Mouse (Mus musculus): ENCODE measurements around the gene Rcc2.

Rcc2 gene

GRCm38 (mm10) chr4:140680731-140681397 lies 19.5 kb upstream of the Rcc2 start:
- no peaks in the 10 kb centered on the region for H3K9me3 ChIP-seq (ENCODE audit: low read length)
- TF ChIP-seq POU5F1 (IDR thresholded peaks at IDR 0.05; ENCODE audit: borderline replicate concordance, low read length): no peak
- TF ChIP-seq NANOG (IDR thresholded peaks at IDR 0.05; ENCODE audit: borderline replicate concordance, low read length): no peak
- TF ChIP-seq CTCF (conservative IDR thresholded peaks at IDR 0.05; ENCODE audit: low read length): no peak
- no peaks in the 10 kb centered on the region for H3K27me3 ChIP-seq (ENCODE audit: insufficient read depth, low read length)

DNA sequence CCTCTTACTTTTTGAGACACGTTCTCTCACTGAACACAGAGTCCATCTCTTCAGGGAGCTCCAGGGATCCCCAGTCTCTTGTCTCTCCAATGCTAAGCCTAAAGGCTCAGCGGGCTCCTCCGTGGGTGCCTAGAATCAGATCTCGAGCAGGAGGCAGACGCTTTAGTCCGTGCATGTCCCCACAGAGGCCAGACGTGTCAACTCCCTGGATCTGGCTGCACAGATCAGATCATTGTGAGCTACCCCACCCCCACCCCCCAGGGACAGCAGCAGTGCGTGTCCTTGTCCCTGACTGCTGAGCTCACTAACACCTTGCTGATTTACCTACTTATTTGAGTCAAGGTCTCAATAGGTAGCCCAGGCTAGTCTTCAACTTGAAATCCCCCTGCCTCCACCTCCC lies 16.7 kb upstream of the Rcc2 start:
- H3K27me3 ChIP-seq (ENCODE audit: insufficient read depth, low read length): no peaks in the 10 kb centered on the region
- no peak for TF ChIP-seq NANOG (IDR thresholded peaks at IDR 0.05; ENCODE audit: borderline replicate concordance, low read length)
- TF ChIP-seq POU5F1 (IDR thresholded peaks at IDR 0.05; ENCODE audit: borderline replicate concordance, low read length): no peak
- TF ChIP-seq CTCF (conservative IDR thresholded peaks at IDR 0.05; ENCODE audit: low read length): no peak
- peaks cover 49% of the 10 kb centered on the region for H3K4me1 ChIP-seq (replicated peaks; ENCODE audit: low read depth, low read length)
- no peak overlapping the region for H3K4me3 ChIP-seq (replicated peaks; ENCODE audit: low read length)
- H3K36me3 ChIP-seq (ENCODE audit: insufficient read depth, low read length): no peaks in the 10 kb centered on the region
- no peaks in the 10 kb centered on the region for H3K9me3 ChIP-seq (ENCODE audit: low read length)

More at GRCm38 (mm10) chr4:140680731-140681397, 19.5 kb upstream of the Rcc2 start:
- Histone ChIP-seq H3K36me3 (ENCODE audit: insufficient read depth, low read length) (no peaks in the 10 kb centered on the region), H3K4me1 (replicated peaks; ENCODE audit: low read depth, low read length) (peaks cover 46% of the 10 kb centered on the region), H3K4me3 (replicated peaks; ENCODE audit: low read length) (no peak overlapping the region)

DNA sequence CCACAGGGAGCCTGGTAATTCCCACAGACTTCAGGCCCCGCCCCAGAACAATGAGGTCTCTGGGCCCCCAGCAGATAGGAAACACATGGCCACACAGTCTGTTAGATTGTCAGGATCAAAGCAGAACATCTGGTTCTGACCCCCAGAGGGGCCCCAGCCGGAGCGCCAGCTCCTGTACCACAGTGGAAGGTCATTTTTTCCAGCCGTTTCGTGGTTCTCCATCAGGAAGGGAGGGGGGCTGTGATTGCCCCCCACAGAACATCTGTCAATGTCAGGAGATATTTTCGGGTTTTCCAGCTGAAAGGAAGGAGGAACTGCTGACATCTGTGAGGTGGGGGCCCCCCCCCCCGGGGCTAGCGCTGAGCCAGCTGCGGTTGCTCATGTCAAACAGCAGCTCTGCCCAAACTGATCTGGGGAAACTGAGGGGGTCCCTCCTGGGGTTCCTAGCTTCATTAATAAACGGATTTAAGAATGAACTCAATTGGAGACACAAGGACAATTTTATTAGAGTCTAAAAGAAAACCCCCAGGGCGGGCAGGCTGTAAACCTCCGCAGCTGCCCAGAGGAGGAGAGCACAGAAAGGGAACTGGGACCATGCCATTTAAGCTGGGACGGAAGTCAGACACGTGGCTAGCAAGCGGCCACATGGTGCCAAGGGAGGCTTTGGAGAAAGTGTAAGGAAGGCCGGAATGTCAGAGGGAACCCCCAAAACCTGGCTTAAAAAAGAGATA lies 16.0 kb upstream of the Rcc2 start:
- TF ChIP-seq POU5F1 (IDR thresholded peaks at IDR 0.05; ENCODE audit: borderline replicate concordance, low read length) (no peak), CTCF (conservative IDR thresholded peaks at IDR 0.05; ENCODE audit: low read length) (no peak), NANOG (IDR thresholded peaks at IDR 0.05; ENCODE audit: borderline replicate concordance, low read length) (no peak)
- H3K27me3 ChIP-seq (ENCODE audit: insufficient read depth, low read length): no peaks in the 10 kb centered on the region
- H3K4me3 ChIP-seq (replicated peaks; ENCODE audit: low read length): peak overlapping the region; percentile 37
- H3K9me3 ChIP-seq (ENCODE audit: low read length): no peaks in the 10 kb centered on the region
- peaks cover 49% of the 10 kb centered on the region for H3K4me1 ChIP-seq (replicated peaks; ENCODE audit: low read depth, low read length)
- no peaks in the 10 kb centered on the region for H3K36me3 ChIP-seq (ENCODE audit: insufficient read depth, low read length)

GRCm38 (mm10) chr4:140684881-140685303 lies 15.4 kb upstream of the Rcc2 start:
- Histone ChIP-seq H3K4me1 (replicated peaks; ENCODE audit: low read depth, low read length) (peaks cover 52% of the 10 kb centered on the region), H3K4me3 (replicated peaks; ENCODE audit: low read length) (peak overlapping the region; percentile 37; the same call in 1 of the 2 replicates)

DNA sequence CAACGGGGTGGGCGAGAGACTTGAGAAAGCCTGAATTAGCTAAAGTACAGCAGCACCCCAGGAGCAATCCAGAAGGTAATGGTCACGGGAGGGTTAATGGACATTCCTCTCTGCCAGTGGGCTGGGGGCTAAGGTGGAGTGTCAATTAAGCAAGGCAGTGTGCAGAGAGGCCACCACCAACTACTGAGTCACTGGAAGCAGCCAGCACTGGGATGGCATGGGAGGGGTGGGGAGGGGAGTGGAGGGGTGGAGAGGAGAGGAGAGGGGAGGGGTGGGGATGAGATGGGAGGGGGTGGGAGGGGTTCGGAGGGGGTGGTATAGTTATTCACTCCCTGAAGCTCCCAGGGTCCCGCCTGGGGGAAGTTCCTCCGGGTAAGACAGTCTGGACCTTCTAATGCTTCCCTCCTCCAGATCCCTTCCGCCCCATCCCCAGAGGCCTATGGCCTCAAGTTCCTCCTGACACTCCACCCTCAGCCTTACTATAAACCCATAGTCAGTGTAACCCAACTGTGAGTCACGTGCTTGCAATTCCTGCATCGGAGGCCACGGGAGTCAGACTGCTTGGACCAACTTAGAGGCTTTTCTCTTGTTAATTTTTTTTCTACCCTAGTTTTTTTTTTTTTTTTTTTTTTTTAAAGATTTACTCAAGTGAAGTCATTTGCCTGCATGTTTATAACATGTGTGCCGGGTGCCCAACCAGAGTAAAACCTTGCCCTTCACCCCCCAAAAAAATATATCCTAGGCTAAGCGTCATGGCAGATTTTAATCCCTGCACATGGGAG lies 12.1 kb upstream of the Rcc2 start:
- no peak overlapping the region for H3K4me3 ChIP-seq (replicated peaks; ENCODE audit: low read length)
- H3K36me3 ChIP-seq (ENCODE audit: insufficient read depth, low read length): no peaks in the 10 kb centered on the region
- no peaks in the 10 kb centered on the region for H3K27me3 ChIP-seq (ENCODE audit: insufficient read depth, low read length)
- H3K4me1 ChIP-seq (replicated peaks; ENCODE audit: low read depth, low read length): peaks cover 60% of the 10 kb centered on the region
- H3K9me3 ChIP-seq (ENCODE audit: low read length): no peaks in the 10 kb centered on the region
- TF ChIP-seq CTCF (conservative IDR thresholded peaks at IDR 0.05; ENCODE audit: low read length) (no peak), POU5F1 (IDR thresholded peaks at IDR 0.05; ENCODE audit: borderline replicate concordance, low read length) (no peak), NANOG (IDR thresholded peaks at IDR 0.05; ENCODE audit: borderline replicate concordance, low read length) (no peak)

More at GRCm38 (mm10) chr4:140684881-140685303, 15.4 kb upstream of the Rcc2 start:
- H3K27me3 ChIP-seq (ENCODE audit: insufficient read depth, low read length): no peaks in the 10 kb centered on the region
- TF ChIP-seq POU5F1 (IDR thresholded peaks at IDR 0.05; ENCODE audit: borderline replicate concordance, low read length) (no peak), NANOG (IDR thresholded peaks at IDR 0.05; ENCODE audit: borderline replicate concordance, low read length) (no peak), CTCF (conservative IDR thresholded peaks at IDR 0.05; ENCODE audit: low read length) (peak; percentile 35)
- no peaks in the 10 kb centered on the region for H3K9me3 ChIP-seq (ENCODE audit: low read length)
- H3K36me3 ChIP-seq (ENCODE audit: insufficient read depth, low read length): no peaks in the 10 kb centered on the region

- H3K4me1 ChIP-seq (replicated peaks; ENCODE audit: low read depth, low read length): peaks cover 60% of the 10 kb centered on the region
- no peaks in the 10 kb centered on the region for H3K9me3 ChIP-seq (ENCODE audit: low read length)
- H3K27me3 ChIP-seq (ENCODE audit: insufficient read depth, low read length): no peaks in the 10 kb centered on the region
- no peaks in the 10 kb centered on the region for H3K36me3 ChIP-seq (ENCODE audit: insufficient read depth, low read length)
- H3K4me3 ChIP-seq (replicated peaks; ENCODE audit: low read length): no peak overlapping the region
- TF ChIP-seq NANOG (IDR thresholded peaks at IDR 0.05; ENCODE audit: borderline replicate concordance, low read length) (no peak), POU5F1 (IDR thresholded peaks at IDR 0.05; ENCODE audit: borderline replicate concordance, low read length) (no peak), CTCF (conservative IDR thresholded peaks at IDR 0.05; ENCODE audit: low read length) (no peak)
Measured at GRCm38 (mm10) chr4:140688826-140689425, 11.4 kb upstream of the Rcc2 start.

DNA sequence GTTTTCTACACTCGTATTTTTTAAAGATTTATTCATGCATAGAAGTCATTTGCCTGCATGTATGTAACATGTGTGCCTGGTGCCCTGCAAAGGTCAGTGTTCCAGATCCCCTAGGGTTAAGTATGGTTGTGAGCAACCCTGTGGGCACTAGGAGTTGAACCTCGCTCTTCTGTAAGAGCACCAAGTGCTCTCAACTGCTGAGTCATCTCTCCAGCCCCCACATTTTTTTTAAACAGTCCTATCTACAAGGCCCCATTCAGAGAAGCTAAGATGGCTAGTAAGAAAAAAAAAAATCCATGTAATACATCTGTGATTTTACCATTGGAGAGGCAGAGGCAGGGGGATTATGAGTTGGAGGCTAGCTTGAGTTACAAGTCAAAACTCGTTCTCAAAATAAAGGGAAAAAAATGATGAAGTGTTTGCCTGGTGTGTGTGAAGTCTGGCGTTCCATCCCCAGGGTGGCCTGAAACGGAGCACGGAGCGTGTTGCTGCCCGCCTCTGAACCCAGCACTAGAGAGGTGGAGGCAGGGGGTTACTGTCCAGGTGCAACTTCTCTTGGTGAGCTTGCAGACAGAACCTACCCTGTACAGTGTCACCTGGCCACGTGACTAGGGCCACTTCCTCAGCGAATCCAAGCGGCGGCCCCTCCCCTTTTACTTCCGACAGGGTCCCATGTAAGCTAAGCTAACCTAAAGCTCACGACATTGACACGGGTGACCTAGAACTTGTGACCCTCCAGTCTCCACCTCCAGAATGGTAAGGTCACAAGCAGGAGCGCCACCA lies 10.3 kb upstream of the Rcc2 start:
- TF ChIP-seq POU5F1 (IDR thresholded peaks at IDR 0.05; ENCODE audit: borderline replicate concordance, low read length): no peak
- no peak for TF ChIP-seq CTCF (conservative IDR thresholded peaks at IDR 0.05; ENCODE audit: low read length)
- no peak for TF ChIP-seq NANOG (IDR thresholded peaks at IDR 0.05; ENCODE audit: borderline replicate concordance, low read length)
- H3K36me3 ChIP-seq (ENCODE audit: insufficient read depth, low read length): no peaks in the 10 kb centered on the region
- no peaks in the 10 kb centered on the region for H3K9me3 ChIP-seq (ENCODE audit: low read length)
- peak overlapping the region; percentile 67 for H3K4me3 ChIP-seq (replicated peaks; ENCODE audit: low read length)
- H3K27me3 ChIP-seq (ENCODE audit: insufficient read depth, low read length): no peaks in the 10 kb centered on the region
- peaks cover 58% of the 10 kb centered on the region for H3K4me1 ChIP-seq (replicated peaks; ENCODE audit: low read depth, low read length)
